Mouse (Mus musculus): Measurements from ENCODE around the gene Lrrk1.

GRCm38 (mm10) chr7:66309240-66309949, 78.8 kb downstream of the Lrrk1 start:
- no peak for TF ChIP-seq CTCF (IDR thresholded peaks at IDR 0.05; ENCODE audit: insufficient read depth, low read depth, low read length)
- TF ChIP-seq POLR2A (IDR thresholded peaks at IDR 0.05; ENCODE audit: insufficient read depth, low read depth, low read length), result no peak
